Mouse (Mus musculus) neural tube, embryonic 15.5 days (tissue): ENCODE results near the gene 1810010H24Rik. TPM values are rescaled to one million over a fixed set of nuclear protein-coding genes. Genes with fewer than 3 reads are reported as not detected.

Experiments used
- ATAC-seq: fragments of 200-750 bp; cut with Nextera tagmentation; 2 replicates; pipeline ENCODE4 v1.8.0; 2017; ENCODE audit warnings: mild to moderate bottlenecking, moderate TSS enrichment, moderate library complexity; ENCODE audit not compliant: low FRiP score
- H3K27ac ChIP-seq: fragments of 300-500 bp; sonication (generic); replicated peaks from 2 replicates; pipeline ENCODE4 v1.5.1; 2015; ENCODE audit warnings: mild to moderate bottlenecking, inconsistent platforms
- H3K27me3 ChIP-seq: fragments of 300-500 bp; sonication (generic); replicated peaks from 2 replicates; pipeline ENCODE4 v1.6.1; 2015; ENCODE audit warnings: inconsistent platforms
- H3K36me3 ChIP-seq: fragments of 300-500 bp; sonication (generic); 2 replicates; pipeline ENCODE4 v1.6.1; 2015; ENCODE audit warnings: inconsistent platforms
- H3K4me1 ChIP-seq: fragments of 300-500 bp; sonication (generic); 2 replicates; pipeline ENCODE4 v1.6.1; 2015; ENCODE audit warnings: inconsistent platforms
- H3K4me2 ChIP-seq: fragments of 300-500 bp; sonication (generic); 2 replicates; pipeline ENCODE4 v1.6.1; 2015; ENCODE audit warnings: inconsistent platforms, mild to moderate bottlenecking, moderate library complexity
- H3K4me3 ChIP-seq: fragments of 300-500 bp; sonication (generic); replicated peaks from 2 replicates; pipeline ENCODE4 v1.5.1; 2015; ENCODE audit warnings: mild to moderate bottlenecking, inconsistent platforms
- H3K9ac ChIP-seq: fragments of 300-500 bp; sonication (generic); replicated peaks from 2 replicates; pipeline ENCODE4 v1.6.1; 2015; ENCODE audit warnings: mild to moderate bottlenecking, inconsistent platforms
- H3K9me3 ChIP-seq: fragments of 300-500 bp; sonication (generic); replicated peaks from 2 replicates; pipeline ENCODE4 v1.6.1; 2016; ENCODE audit warnings: inconsistent platforms
- WGBS: fragments of 180-500 bp; shearing (Covaris S2); methylation state at CpG from one replicate; pipeline ENCODE4 v1.1.7; 2015; ENCODE audit warnings: mixed read lengths; 5-methylcytosine and 5-hydroxymethylcytosine counted together
- polyA plus RNA-seq: library from polyadenylated mRNA; unstranded; fragments of >200 nt; fragmentation: Nextera tagmentation; extraction: Ambion mirVana; gene quantifications from 2 replicates; pipeline ENCODE4 v1.2.1, GENCODE M21; 2015

Gene 1810010H24Rik
- polyA plus RNA-seq, 1 experiment from 2014 or later, result 7.6 TPM

DNA sequence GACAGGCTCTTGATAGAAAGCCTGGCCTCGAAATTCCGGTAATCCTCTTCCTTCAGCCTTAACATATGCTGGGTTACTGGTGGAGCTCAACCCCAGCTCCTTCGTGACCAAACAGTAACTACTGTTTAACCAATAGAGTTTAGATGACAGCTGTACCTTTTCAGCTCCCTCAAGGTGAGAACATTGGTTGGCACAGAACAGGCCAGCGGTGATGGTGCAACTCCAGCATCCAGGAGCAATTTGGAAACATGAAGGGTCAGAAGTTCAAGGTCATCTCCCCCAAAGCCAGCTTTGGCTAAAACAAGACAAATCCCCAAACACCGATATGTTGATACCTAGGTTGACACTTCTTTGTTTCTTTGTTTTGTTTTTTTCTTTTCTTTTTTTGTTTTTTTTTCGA, 3.3 kb downstream of the 1810010H24Rik start:
- peak overlapping the region; percentile 92 for H3K27ac ChIP-seq
- no peak for ATAC-seq
- H3K4me2 ChIP-seq, result peak overlapping the region; percentile 95
- H3K4me1 ChIP-seq, result peaks cover 39% of the 10 kb centered on the region
- no peaks in the 10 kb centered on the region for H3K27me3 ChIP-seq
- H3K36me3 ChIP-seq, result no peaks in the 10 kb centered on the region
- H3K9ac ChIP-seq, result peak overlapping the region; percentile 61
- H3K9me3 ChIP-seq, result no peaks in the 10 kb centered on the region
- WGBS, result 73% methylated on average over 6 of the region's 6 CpGs
- H3K4me3 ChIP-seq, result peak overlapping the region; percentile 70

DNA sequence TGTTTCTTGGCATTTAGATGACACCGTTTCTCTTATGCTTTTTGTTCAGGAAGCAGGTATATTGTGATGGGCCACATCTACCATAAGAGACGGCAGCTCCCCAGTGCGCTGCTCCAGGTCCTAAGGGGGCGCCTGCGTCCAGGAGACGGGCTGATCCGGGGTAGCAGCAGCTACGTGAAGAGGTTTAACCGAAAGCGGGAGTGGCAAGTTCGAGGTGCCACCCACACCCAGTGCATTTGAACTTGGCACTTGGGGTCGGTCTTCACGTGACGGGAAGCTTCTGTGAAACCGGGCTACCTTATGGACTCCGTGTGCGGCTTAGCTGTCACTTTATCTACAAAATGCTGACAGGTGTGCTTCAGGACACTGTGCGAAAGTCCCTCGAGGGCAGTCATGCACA, 4.1 kb downstream of the 1810010H24Rik start:
- Histone ChIP-seq H3K9ac (no peak overlapping the region), H3K4me3 (no peak overlapping the region), H3K9me3 (no peaks in the 10 kb centered on the region), H3K4me2 (no peak overlapping the region), H3K27ac (no peak overlapping the region), H3K4me1 (peaks cover 32% of the 10 kb centered on the region), H3K27me3 (no peaks in the 10 kb centered on the region), H3K36me3 (no peaks in the 10 kb centered on the region; the same call in 1 of the 2 replicates)
- 57% methylated on average over 19 of the region's 19 CpGs for WGBS
- ATAC-seq, result no peak

DNA sequence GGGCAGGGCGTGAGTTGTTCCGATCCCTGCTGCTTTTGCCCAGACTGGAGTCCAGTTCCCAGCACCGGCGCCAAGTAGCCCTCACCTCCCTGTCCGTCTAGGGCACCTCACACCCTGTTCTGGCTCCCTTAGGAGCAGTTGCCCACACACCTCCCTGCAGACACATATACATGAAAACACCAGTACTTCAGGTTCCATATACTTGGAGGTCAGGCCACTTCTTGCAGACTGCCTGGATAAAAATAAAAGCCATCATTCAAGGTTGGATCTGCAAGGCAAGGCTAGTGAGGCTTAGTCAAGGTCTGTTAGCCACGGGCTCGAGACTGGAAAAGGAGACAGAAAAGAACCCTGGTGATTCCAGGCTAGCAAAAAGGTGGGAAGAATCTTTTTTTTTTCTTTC, 6.2 kb downstream of the 1810010H24Rik start:
- H3K9ac ChIP-seq, result no peak overlapping the region
- peaks cover 11% of the 10 kb centered on the region for H3K4me1 ChIP-seq
- H3K9me3 ChIP-seq, result no peaks in the 10 kb centered on the region
- ATAC-seq, result no peak
- H3K4me3 ChIP-seq, result no peak overlapping the region
- H3K27me3 ChIP-seq, result no peaks in the 10 kb centered on the region
- no peak overlapping the region for H3K27ac ChIP-seq
- WGBS, result 40% methylated on average over 7 of the region's 7 CpGs
- H3K4me2 ChIP-seq, result no peak overlapping the region
- H3K36me3 ChIP-seq, result peaks cover 16% of the 10 kb centered on the region

GRCm38 (mm10) chr11:107034085-107034810, 8.8 kb downstream of the 1810010H24Rik start:
- H3K27ac ChIP-seq, result no peak overlapping the region
- WGBS, result 90% methylated on average over 10 of the region's 10 CpGs
- H3K9me3 ChIP-seq, result no peaks in the 10 kb centered on the region
- no peak overlapping the region for H3K4me2 ChIP-seq
- H3K4me1 ChIP-seq, result no peaks in the 10 kb centered on the region
- no peak overlapping the region for H3K9ac ChIP-seq
- no peaks in the 10 kb centered on the region for H3K27me3 ChIP-seq
- peaks cover 40% of the 10 kb centered on the region for H3K36me3 ChIP-seq
- ATAC-seq, result no peak
- H3K4me3 ChIP-seq, result no peak overlapping the region

- Histone ChIP-seq H3K9me3 (no peaks in the 10 kb centered on the region), H3K27me3 (no peaks in the 10 kb centered on the region), H3K4me2 (no peak overlapping the region), H3K4me3 (no peak overlapping the region), H3K9ac (no peak overlapping the region), H3K36me3 (peaks cover 77% of the 10 kb centered on the region), H3K27ac (no peak overlapping the region), H3K4me1 (no peaks in the 10 kb centered on the region)
- no peak for ATAC-seq
- WGBS, result 93% methylated on average over 5 of the region's 5 CpGs
Measured at GRCm38 (mm10) chr11:107039417-107039816, 13.9 kb downstream of the 1810010H24Rik start.

DNA sequence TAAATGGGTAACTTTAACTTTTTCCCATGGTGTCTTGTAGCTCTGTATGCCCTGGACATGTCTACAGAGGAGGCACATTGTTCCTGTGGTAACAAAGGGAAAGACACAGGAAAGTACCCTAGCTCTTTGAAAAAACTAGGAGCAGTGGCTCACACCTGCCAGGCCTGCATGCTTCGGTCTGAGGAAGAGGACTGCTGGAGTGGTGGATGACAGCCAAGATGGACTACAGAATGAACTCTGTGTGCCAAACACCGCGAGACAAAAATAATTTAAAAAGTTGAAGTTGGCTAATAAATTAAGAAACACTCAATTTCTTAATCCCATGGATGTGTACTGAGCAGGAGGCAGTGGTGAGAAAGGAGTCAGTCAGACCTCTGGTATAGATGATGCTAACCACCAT, 15.9 kb downstream of the 1810010H24Rik start:
- peaks cover 76% of the 10 kb centered on the region for H3K36me3 ChIP-seq
- 91% methylated on average over 3 of the region's 3 CpGs for WGBS

DNA sequence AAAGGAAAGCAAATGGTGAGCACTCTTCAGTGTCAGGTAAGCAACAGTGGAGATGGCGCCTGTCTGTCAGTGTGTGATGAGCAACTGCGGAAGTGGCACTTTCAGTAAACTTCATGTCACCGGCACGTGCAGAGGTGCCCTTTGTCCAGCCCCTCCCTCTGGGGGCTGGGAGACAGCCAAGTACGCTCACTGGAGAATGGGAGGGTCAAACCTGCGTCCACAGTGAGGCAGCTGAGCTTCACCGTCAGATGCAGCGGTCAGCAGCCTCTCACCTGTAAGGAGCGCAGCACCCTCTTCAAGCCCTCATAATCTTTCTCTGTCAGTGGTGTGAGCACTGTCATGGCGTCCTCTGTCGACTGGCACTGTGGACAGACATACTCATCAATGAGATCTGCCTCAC, 17.9 kb downstream of the 1810010H24Rik start:
- no peaks in the 10 kb centered on the region for H3K4me1 ChIP-seq
- no peak overlapping the region for H3K9ac ChIP-seq
- no peaks in the 10 kb centered on the region for H3K27me3 ChIP-seq
- 89% methylated on average over 11 of the region's 11 CpGs for WGBS
- H3K4me3 ChIP-seq, result no peak overlapping the region
- ATAC-seq, result no peak
- H3K27ac ChIP-seq, result no peak overlapping the region
- no peak overlapping the region for H3K4me2 ChIP-seq
- no peaks in the 10 kb centered on the region for H3K9me3 ChIP-seq
- H3K36me3 ChIP-seq, result peaks cover 70% of the 10 kb centered on the region

More for the DNA sequence above, 15.9 kb downstream of the 1810010H24Rik start:
- no peaks in the 10 kb centered on the region for H3K27me3 ChIP-seq
- no peak overlapping the region for H3K4me3 ChIP-seq
- no peak for ATAC-seq
- no peak overlapping the region for H3K27ac ChIP-seq
- no peak overlapping the region for H3K4me2 ChIP-seq
- no peaks in the 10 kb centered on the region for H3K4me1 ChIP-seq
- no peak overlapping the region for H3K9ac ChIP-seq
- H3K9me3 ChIP-seq, result no peaks in the 10 kb centered on the region

- Histone ChIP-seq H3K4me2 (no peak overlapping the region), H3K4me1 (no peaks in the 10 kb centered on the region), H3K4me3 (no peak overlapping the region), H3K27me3 (no peaks in the 10 kb centered on the region), H3K36me3 (peaks cover 60% of the 10 kb centered on the region), H3K27ac (no peak overlapping the region), H3K9me3 (no peaks in the 10 kb centered on the region), H3K9ac (no peak overlapping the region)
- 55% methylated on average over 5 of the region's 5 CpGs for WGBS
- peak; percentile 45; the same call in 1 of the 2 replicates for ATAC-seq
Measured at GRCm38 (mm10) chr11:107044321-107044720, 18.8 kb downstream of the 1810010H24Rik start.

- Histone ChIP-seq H3K27ac (no peak overlapping the region), H3K9me3 (no peaks in the 10 kb centered on the region), H3K36me3 (peaks cover 50% of the 10 kb centered on the region), H3K4me1 (no peaks in the 10 kb centered on the region), H3K27me3 (no peaks in the 10 kb centered on the region), H3K4me3 (no peak overlapping the region), H3K4me2 (no peak overlapping the region), H3K9ac (no peak overlapping the region)
- ATAC-seq, result no peak
- WGBS, result 95% methylated on average over 4 of the region's 4 CpGs
Measured at GRCm38 (mm10) chr11:107045546-107045945, 20.1 kb downstream of the 1810010H24Rik start.

DNA sequence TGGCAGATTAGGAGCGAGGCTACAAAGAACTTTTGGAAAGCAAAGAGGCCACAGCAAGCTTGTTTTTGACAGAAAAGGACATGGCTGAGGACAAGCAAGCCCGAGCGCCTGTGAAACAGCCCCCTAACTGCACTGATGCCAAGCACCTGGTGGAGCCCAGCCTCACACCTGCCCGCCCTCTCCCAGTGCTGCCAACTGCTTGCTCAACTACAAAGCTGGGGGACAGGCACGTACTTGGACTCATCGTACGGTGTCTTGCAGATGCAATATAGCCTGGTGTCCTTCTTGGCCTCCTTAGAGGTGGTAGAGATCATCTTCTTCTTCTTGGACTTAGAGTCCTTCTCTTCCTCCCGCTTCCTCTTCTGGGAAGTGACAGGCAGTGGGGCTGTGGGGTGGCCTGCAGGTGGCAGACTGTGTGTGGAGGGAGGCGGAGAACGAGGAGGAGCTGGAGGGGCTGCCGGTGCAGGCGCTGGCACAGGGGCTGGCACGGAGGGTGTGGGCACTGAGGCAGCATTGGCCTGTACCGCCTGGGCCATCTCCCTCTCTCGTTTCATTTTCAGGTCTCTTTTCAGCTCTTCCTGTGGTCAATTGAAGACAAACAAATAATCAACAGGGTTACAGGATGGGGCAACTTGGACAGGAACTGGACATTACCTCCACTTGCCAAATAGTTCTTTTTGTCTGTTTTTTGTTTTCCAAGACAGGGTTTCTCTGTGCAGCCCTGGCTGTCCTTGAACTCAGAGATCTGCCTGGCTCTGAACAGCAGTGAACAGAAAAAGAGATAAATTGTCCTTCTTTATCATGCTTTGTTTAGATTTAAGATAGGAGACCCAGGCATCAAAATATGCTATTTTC, 21.5 kb downstream of the 1810010H24Rik start:
- 89% methylated on average over 15 of the region's 15 CpGs for WGBS
- no peak overlapping the region for H3K4me3 ChIP-seq
- no peak overlapping the region for H3K4me2 ChIP-seq
- no peaks in the 10 kb centered on the region for H3K9me3 ChIP-seq
- H3K4me1 ChIP-seq, result no peaks in the 10 kb centered on the region
- no peak overlapping the region for H3K9ac ChIP-seq
- H3K27ac ChIP-seq, result no peak overlapping the region
- peaks cover 47% of the 10 kb centered on the region for H3K36me3 ChIP-seq
- ATAC-seq, result no peak
- H3K27me3 ChIP-seq, result no peaks in the 10 kb centered on the region

DNA sequence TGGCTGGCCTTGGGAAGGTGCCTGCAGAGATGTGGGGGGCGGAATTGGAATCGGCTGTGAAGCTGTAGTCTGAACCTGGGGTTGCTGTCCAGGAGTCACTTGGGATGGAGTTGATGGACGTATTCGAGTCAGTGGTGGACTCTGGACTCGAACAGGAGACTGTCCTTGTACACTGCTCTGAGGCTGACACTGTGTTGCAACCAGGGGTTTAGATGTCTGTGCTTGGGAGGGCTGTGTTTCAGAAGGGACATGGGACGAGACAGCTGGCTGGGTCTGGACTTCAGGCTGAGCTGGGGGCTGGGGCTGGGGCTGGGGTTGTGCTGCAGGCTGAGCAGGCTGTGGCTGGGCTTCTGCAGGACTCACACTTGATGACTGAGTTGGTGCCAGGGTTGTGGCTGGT, 29.4 kb downstream of the 1810010H24Rik start:
- no peak overlapping the region for H3K4me3 ChIP-seq
- 99% methylated on average over 6 of the region's 6 CpGs for WGBS
- no peak overlapping the region for H3K27ac ChIP-seq
- no peaks in the 10 kb centered on the region for H3K9me3 ChIP-seq
- no peak overlapping the region for H3K9ac ChIP-seq
- H3K36me3 ChIP-seq, result peaks cover 83% of the 10 kb centered on the region
- H3K27me3 ChIP-seq, result no peaks in the 10 kb centered on the region
- no peak overlapping the region for H3K4me2 ChIP-seq
- no peak for ATAC-seq
- no peaks in the 10 kb centered on the region for H3K4me1 ChIP-seq

DNA sequence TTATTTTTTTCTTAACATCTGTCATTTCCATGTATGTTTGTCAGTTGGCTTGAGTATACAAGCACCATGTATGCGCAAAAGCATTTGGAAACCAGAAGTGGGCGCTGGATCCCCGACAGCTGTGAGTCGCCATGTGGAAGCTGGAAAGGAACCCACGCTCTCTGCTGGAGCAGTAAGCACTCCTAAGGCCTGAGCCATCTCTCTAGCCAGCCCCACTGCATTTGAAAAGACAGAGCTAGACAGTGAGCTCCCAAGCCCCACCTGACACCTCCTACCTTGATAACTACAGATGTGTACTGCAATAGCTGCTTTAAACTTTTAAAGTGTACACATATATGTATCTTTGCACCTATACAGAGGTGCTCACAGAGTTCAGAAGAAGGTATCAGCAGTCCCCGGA, 31.9 kb downstream of the 1810010H24Rik start:
- H3K27ac ChIP-seq, result no peak overlapping the region
- no peak overlapping the region for H3K4me2 ChIP-seq
- H3K9me3 ChIP-seq, result no peaks in the 10 kb centered on the region
- no peaks in the 10 kb centered on the region for H3K4me1 ChIP-seq
- H3K9ac ChIP-seq, result no peak overlapping the region
- H3K36me3 ChIP-seq, result peaks cover 96% of the 10 kb centered on the region
- no peaks in the 10 kb centered on the region for H3K27me3 ChIP-seq
- H3K4me3 ChIP-seq, result no peak overlapping the region
- WGBS, result 94% methylated on average over 6 of the region's 6 CpGs
- ATAC-seq, result no peak
